8 mouse cellular contexts compared by ENCODE assay signal in genomic region chr19:10272746-10273145, GRCm38 (mm10). TPM values are rescaled to one million over a fixed set of nuclear protein-coding genes. Genes with fewer than 3 reads are reported as not detected.
DNase-seq lines count a peak whose midpoint lies in the region; ATAC-seq lines count a peak whose summit lies in the region.

No protein-coding gene starts in this region.

- ATAC-seq in common myeloid progenitor, adult 5-6 weeks (replicated peaks; ENCODE audit: low read depth, poor library complexity, severe bottlenecking): peak; percentile 38; the same call in 1 of the 2 replicates
- peak; percentile 4; the same call in 1 of the 2 replicates for ATAC-seq in neutrophil, adult 5-6 weeks (ENCODE audit: extremely low read depth, insufficient number of reproducible peaks, low FRiP score, poor library complexity, severe bottlenecking)

- DNase-seq in left cerebral cortex, adult 18-20 months (ENCODE audit: low spot score in 2 of 2): peak; percentile 77 to 88
- DNase-seq in left cerebral cortex, adult 11 months (ENCODE audit: low spot score): no peak
- peak; percentile 60 to 66 for DNase-seq in heart, adult 18-20 months
- peak; percentile 69 to 83 for DNase-seq in left cerebral cortex, postnatal 14 days (ENCODE audit: low spot score in 2 of 2)
- DNase-seq in cerebellum, postnatal 36 days: no peak
- no peak for DNase-seq in adrenal gland, adult 8-10 months

- intact Hi-C loops in left cerebral cortex, postnatal 14 days (cut with DNase I): no loop called here

RNA-seq across cellular contexts. Expression of gene Dagla, which starts 31.9 kb away (rescaled TPM):
- 10 to 100 TPM; 82.5 to 83.4 TPM for total RNA-seq in left cerebral cortex, adult 18-20 months (2021)
- total RNA-seq in common myeloid progenitor, adult 5-6 weeks (2017): not detected in 2 replicates
- total RNA-seq in heart, adult 18-20 months (2021): 1 to 10 TPM; 3.3 TPM
- total RNA-seq in left cerebral cortex, postnatal 14 days (2021): 10 to 100 TPM; 84.2 to 85.4 TPM
- total RNA-seq in neutrophil, adult 5-6 weeks (2017): not detected in 2 replicates
- total RNA-seq in adrenal gland, adult 8-10 months (2022): 1 to 10 TPM; 3.3 to 4.4 (median 3.8) TPM

RNA-seq across cellular contexts. Expression of gene Myrf, which starts 32.2 kb away (rescaled TPM):
- total RNA-seq in left cerebral cortex, adult 18-20 months (2021): 10 to 100 TPM; 14.1 to 17.2 TPM
- total RNA-seq in common myeloid progenitor, adult 5-6 weeks (2017): 0.05 TPM in 1 of 2 replicates, not detected in the other
- 1 to 10 TPM; 4.2 to 6.2 TPM for total RNA-seq in heart, adult 18-20 months (2021)
- total RNA-seq in left cerebral cortex, postnatal 14 days (2021): 10 to 100 TPM in 1 of 2 experiments, 1 to 10 TPM in 1; 9.9 to 16.0 TPM
- total RNA-seq in neutrophil, adult 5-6 weeks (2017): 0.12 TPM in 1 of 2 replicates, not detected in the other
- total RNA-seq in adrenal gland, adult 8-10 months (2022): 1 to 10 TPM in 3 of 4 experiments, under 1 TPM in 1; 0.94 to 2.0 (median 1.4) TPM

Comparison
In these comparisons a context has a peak if more than half of its experiments do, and no peak if none do; other contexts are left out.
1. DNase-seq: peak in left cerebral cortex, adult 18-20 months (2 of 2), heart, adult 18-20 months (2 of 2) and left cerebral cortex, postnatal 14 days (2 of 2); none in left cerebral cortex, adult 11 months (single experiment), cerebellum, postnatal 36 days (0 of 2) and adrenal gland, adult 8-10 months (single experiment).
2. RNA of gene Dagla, which starts 31.9 kb away (total RNA-seq): 84.2 to 85.4 TPM in left cerebral cortex, postnatal 14 days and 82.5 to 83.4 TPM in left cerebral cortex, adult 18-20 months; 3.3 to 4.4 TPM in adrenal gland, adult 8-10 months, 3.3 TPM in heart, adult 18-20 months, not detected in common myeloid progenitor, adult 5-6 weeks and not detected in neutrophil, adult 5-6 weeks; every median in the first group is over 10 times any median in the second.